Mouse (Mus musculus) liver, embryonic 16.5 days (tissue): ENCODE results near the gene Tbc1d19. TPM values are rescaled to one million over a fixed set of nuclear protein-coding genes. Genes with fewer than 3 reads are reported as not detected.

Experiments used
- ATAC-seq: fragments of 200-750 bp; cut with Nextera tagmentation; 2 replicates; pipeline ENCODE4 v1.8.0; 2017; ENCODE audit warnings: low read depth, mild to moderate bottlenecking, moderate number of reproducible peaks, moderate library complexity
- H3K27ac ChIP-seq: fragments of 300-500 bp; sonication (generic); 2 replicates; pipeline ENCODE4 v1.5.1; 2014; ENCODE audit warnings: mild to moderate bottlenecking, low read length
- H3K27me3 ChIP-seq: fragments of 300-500 bp; sonication (generic); 2 replicates; pipeline ENCODE4 v1.6.1; 2014; ENCODE audit warnings: low read depth, low read length, mixed read lengths; ENCODE audit not compliant: control insufficient read depth, insufficient read depth
- H3K36me3 ChIP-seq: fragments of 300-500 bp; sonication (generic); 2 replicates; pipeline ENCODE4 v1.6.1; 2014; ENCODE audit warnings: mild to moderate bottlenecking; ENCODE audit not compliant: control insufficient read depth, insufficient read depth
- H3K4me1 ChIP-seq: fragments of 300-500 bp; sonication (generic); 2 replicates; pipeline ENCODE4 v1.6.1; 2014; ENCODE audit warnings: low read depth, low read length, mixed read lengths; ENCODE audit not compliant: control insufficient read depth
- H3K4me2 ChIP-seq: fragments of 300-500 bp; sonication (generic); 2 replicates; pipeline ENCODE4 v1.6.1; 2014; ENCODE audit warnings: low read depth, low read length, mixed read lengths
- H3K4me3 ChIP-seq: fragments of 300-500 bp; sonication (generic); 2 replicates; pipeline ENCODE4 v1.5.1; 2014; ENCODE audit warnings: low read depth, mild to moderate bottlenecking, low read length
- H3K9ac ChIP-seq: fragments of 300-500 bp; sonication (generic); 2 replicates; pipeline ENCODE4 v1.6.1; 2014; ENCODE audit warnings: low read depth, low read length
- H3K9me3 ChIP-seq: fragments of 300-500 bp; sonication (generic); replicated peaks from 2 replicates; pipeline ENCODE4 v1.6.1; 2016; ENCODE audit warnings: low read length; ENCODE audit not compliant: control insufficient read depth
- WGBS: fragments of 180-500 bp; shearing (Covaris S2); extraction: QIAGEN DNeasy Blood & Tissue Kit; methylation state at CpG from one replicate; pipeline ENCODE4 v1.1.7; 2014; ENCODE audit not compliant: insufficient replicate concordance; 5-methylcytosine and 5-hydroxymethylcytosine counted together
- polyA plus RNA-seq: library from polyadenylated mRNA; unstranded; fragments of >200 nt; fragmentation: Nextera tagmentation; extraction: Ambion mirVana; gene quantifications from 2 replicates; pipeline ENCODE4 v1.2.1, GENCODE M21; 2015

Gene Tbc1d19
- 4.0 and 4.1 TPM in 2 replicates for polyA plus RNA-seq

DNA sequence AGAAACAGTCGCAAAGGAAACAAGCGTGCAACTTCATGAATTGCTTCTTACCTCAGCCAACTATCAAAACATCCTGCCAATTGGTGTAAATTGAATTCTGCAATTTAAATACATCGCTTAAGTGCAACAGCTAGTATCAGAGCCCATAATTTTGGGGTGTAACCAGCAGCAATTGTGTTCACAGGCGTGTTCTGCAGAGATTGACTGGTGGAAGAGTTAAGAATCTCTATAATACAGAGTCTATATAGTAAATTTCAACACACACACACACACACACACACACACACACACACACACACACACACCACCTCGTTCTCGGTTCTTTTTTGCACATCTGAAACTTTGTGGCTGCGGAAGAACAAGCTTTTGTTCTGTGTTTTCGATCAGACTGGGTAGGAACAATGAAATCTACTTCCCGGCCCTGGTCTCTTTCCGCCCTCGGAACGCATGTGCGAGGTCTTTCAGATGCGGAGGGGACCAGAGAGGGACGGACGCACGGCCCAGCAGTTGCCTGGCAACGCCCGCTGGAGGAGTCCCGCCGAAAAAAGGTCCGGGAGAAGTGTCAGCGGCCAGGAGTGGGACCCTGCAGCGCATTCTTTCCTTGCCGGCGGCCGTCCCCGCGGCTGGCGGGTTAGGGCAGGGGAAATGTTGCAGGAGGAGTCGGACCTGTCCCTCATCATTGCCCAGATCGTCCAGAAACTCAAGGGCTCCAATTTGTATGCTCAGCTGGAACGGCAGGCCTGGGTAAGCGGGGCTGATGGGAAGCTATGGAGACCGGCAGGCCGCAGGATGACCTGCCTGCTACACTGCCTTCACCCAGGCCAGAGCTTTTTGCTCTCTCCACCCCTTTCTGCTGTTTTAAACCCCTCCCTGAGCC, at the start of gene Tbc1d19:
Gene Tbc1d19, plus strand, starts transcription at position 492 of the 877 bp plus-strand sequence.
- Histone ChIP-seq H3K4me3 (peak within 1 kb of the TSS; percentile 61), H3K27ac (no peak within 1 kb of the TSS), H3K36me3 (no peaks in the 10 kb centered on the region), H3K4me1 (peaks cover 3% of the 10 kb centered on the region; the same call in 1 of the 2 replicates), H3K9me3 (no peaks in the 10 kb centered on the region), H3K27me3 (no peaks in the 10 kb centered on the region), H3K9ac (peak within 1 kb of the TSS; percentile 35), H3K4me2 (peak within 1 kb of the TSS; percentile 63)
- ATAC-seq = peak; percentile 92
- WGBS = 6% methylated on average over 36 of the region's 36 CpGs

DNA sequence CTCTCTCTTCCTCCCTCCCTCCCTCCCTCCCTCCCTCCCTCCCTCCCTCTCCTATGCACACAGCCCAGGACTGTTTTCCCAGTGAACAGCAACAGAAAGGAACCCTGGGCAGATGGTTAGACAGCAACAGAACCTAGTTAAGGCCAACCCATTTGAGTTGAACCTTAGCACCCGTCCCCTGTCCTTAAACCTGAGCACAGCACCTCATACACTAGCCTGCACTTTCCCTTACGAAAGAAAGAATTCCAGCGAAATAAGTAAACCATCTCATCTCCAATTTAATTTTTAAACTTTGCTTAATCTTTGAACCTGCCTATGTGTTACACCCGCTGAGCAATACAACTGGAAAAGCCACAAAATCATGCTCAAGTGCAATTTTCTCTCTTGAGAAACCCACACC, 49.5 kb upstream of the Tbc1d19 start:
- H3K4me3 ChIP-seq = no peak overlapping the region
- no peak overlapping the region for H3K9ac ChIP-seq
- no peaks in the 10 kb centered on the region for H3K36me3 ChIP-seq
- no peaks in the 10 kb centered on the region for H3K9me3 ChIP-seq
- 57% methylated on average over 4 of the region's 4 CpGs for WGBS
- no peaks in the 10 kb centered on the region for H3K27me3 ChIP-seq
- H3K27ac ChIP-seq = no peak overlapping the region
- no peak overlapping the region for H3K4me2 ChIP-seq
- no peak for ATAC-seq
- H3K4me1 ChIP-seq = no peaks in the 10 kb centered on the region

DNA sequence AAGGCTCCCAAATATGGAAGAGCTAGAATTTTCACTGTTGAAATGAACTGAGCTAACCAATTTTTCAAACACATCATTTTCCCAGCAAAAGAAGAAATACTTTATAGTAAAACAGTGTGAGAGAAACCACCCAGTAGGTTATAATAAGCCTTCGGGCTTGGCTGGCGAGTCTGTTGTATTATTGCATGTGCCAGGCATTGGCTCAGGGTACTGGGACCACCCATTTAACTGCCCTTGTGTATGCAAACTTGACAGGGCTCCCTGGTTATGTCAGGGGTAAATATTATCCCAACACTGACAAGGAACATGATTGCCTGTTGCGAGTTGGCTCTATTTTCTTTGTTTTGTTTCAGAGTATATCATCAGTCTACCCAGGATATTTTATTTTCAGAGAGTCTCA, 48.5 kb upstream of the Tbc1d19 start:
- Histone ChIP-seq H3K4me3 (no peak overlapping the region), H3K36me3 (no peaks in the 10 kb centered on the region), H3K4me2 (no peak overlapping the region), H3K4me1 (no peaks in the 10 kb centered on the region), H3K27me3 (no peaks in the 10 kb centered on the region), H3K9ac (no peak overlapping the region), H3K9me3 (no peaks in the 10 kb centered on the region), H3K27ac (no peak overlapping the region)
- WGBS = 68% methylated on average over 3 of the region's 3 CpGs
- no peak for ATAC-seq

DNA sequence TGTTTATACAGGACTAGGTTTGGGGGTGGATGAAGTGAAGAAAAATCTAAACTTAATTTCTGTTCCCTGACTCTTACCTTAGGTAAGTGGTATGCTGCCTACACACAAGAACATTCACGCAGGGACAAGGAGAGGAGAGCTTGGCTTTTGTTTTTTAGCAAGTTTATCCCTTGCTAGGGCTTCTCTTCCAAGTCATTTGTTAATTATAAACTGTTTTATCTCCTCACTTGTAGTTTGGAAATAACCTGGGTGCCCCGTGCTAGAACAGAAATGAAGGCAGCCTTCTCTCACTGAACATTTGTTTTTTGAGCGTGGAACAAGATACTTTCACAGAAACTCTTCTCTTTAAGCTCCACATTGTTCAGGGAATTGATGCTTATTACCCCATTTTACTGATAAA, 48.1 kb upstream of the Tbc1d19 start:
- Histone ChIP-seq H3K36me3 (no peaks in the 10 kb centered on the region), H3K4me1 (no peaks in the 10 kb centered on the region), H3K9ac (no peak overlapping the region), H3K9me3 (no peaks in the 10 kb centered on the region), H3K27ac (no peak overlapping the region), H3K4me3 (no peak overlapping the region), H3K27me3 (no peaks in the 10 kb centered on the region), H3K4me2 (no peak overlapping the region)
- ATAC-seq = no peak
- WGBS = 55% methylated on average over 3 of the region's 3 CpGs

DNA sequence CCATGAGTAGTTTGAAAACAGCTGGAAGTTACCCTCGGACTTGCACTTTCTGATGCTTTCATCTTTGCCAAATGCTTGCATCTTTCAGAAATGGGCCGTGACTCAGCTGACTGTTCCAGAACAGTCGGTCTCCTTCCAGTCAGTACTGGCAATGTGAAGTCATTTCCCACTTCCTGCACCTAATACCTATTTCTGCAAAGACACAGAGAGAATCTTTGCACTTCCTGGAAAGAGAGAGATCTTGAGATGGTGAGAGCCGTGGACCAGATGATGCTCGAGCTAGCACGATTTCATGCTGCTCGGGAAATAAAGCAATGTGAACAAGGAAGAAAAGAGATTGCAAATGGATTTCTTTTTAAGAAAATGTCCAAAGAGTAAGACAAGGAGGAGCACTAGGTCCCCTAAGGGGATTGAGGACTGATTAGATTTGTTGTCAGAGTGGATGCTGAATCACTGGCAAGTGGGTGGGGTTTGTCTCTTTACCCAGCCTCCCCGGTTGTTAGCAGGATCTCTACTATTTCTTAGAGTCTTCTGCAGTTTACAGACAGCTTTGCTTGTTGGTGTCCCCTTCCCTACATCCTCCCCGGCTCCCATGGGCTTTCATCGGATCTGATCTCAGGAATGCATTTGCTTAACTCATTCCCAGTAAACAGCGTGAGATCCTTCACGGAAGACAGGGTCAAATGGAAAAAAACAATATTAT, 24.4 kb upstream of the Tbc1d19 start:
- H3K27me3 ChIP-seq = no peaks in the 10 kb centered on the region
- WGBS = 46% methylated on average over 12 of the region's 12 CpGs
- H3K4me2 ChIP-seq = no peak overlapping the region
- H3K9me3 ChIP-seq = no peaks in the 10 kb centered on the region
- no peaks in the 10 kb centered on the region for H3K4me1 ChIP-seq
- H3K27ac ChIP-seq = no peak overlapping the region
- H3K9ac ChIP-seq = no peak overlapping the region
- H3K36me3 ChIP-seq = no peaks in the 10 kb centered on the region
- H3K4me3 ChIP-seq = no peak overlapping the region
- no peak for ATAC-seq

DNA sequence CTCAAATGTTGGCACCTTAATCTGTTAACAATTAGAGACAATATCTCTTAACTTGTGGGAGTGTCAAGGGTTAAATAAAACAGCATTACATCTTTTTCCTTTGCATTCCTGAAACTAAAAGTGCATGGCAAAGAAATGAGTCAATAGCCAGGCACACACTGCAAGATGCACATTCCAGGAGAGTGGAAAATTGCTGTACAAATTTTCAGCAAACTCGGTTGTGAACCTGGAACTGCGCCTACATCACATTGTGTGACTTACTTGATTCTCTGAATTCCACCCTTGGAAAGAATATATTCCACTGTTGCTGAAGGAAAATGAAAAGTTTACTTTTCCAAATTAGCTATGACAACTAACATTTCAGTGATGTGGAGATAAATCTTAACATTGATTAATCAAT, 8.0 kb upstream of the Tbc1d19 start:
- H3K36me3 ChIP-seq = no peaks in the 10 kb centered on the region
- H3K9me3 ChIP-seq = no peaks in the 10 kb centered on the region
- H3K27ac ChIP-seq = no peak overlapping the region
- no peaks in the 10 kb centered on the region for H3K4me1 ChIP-seq
- WGBS = 53% methylated on average over 2 of the region's 2 CpGs
- no peaks in the 10 kb centered on the region for H3K27me3 ChIP-seq
- no peak overlapping the region for H3K4me3 ChIP-seq
- no peak overlapping the region for H3K4me2 ChIP-seq
- no peak overlapping the region for H3K9ac ChIP-seq
- ATAC-seq = no peak

DNA sequence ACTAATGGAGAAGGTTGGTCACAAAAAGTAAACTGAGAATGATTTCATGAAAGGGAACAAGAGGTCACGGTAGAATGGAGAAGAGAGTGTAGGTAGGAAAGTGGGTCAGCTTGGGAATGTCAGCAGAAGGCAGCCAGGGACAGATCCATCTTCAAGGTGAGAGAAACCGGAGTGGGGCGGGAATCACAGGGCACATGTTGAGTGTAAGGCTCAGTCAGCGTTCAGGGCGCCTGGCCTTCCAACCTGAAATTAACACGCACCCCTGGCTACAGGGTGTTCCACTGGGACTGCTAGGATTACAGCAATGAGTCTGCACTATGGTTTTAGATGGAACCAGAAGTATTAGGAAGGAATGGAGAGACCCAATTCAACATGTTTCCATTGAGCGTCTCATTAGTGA, 10.3 kb downstream of the Tbc1d19 start:
- H3K27me3 ChIP-seq = no peaks in the 10 kb centered on the region
- 78% methylated on average over 7 of the region's 7 CpGs for WGBS

DNA sequence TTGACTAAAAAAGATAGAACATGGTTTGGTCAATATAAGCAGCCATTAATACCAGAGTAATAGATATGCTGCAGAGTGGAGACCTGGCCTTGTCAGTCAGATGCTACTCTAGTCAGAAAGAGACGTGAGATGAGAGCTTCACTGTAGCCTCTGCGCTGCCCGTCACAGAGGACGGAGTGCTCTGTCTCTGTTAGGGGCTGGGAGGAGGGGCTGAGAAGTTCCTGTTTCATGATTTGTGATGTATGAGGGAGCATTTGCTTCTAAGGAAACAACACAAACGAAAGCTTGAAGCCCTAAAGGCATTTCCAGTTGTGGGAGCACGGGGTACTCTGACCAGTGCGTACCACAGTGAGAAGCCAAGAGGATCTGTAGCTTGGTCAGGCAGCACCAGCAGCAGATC, 16.5 kb downstream of the Tbc1d19 start:
- Histone ChIP-seq H3K36me3 (no peaks in the 10 kb centered on the region), H3K27me3 (no peaks in the 10 kb centered on the region), H3K4me3 (no peak overlapping the region), H3K9me3 (no peaks in the 10 kb centered on the region), H3K4me2 (no peak overlapping the region), H3K27ac (no peak overlapping the region), H3K9ac (no peak overlapping the region), H3K4me1 (no peaks in the 10 kb centered on the region)
- ATAC-seq = no peak
- WGBS = 35% methylated on average over 7 of the region's 7 CpGs

More for the DNA sequence above, 10.3 kb downstream of the Tbc1d19 start:
- no peak overlapping the region for H3K4me3 ChIP-seq
- no peak overlapping the region for H3K4me2 ChIP-seq
- no peak overlapping the region for H3K27ac ChIP-seq
- ATAC-seq = no peak
- H3K9me3 ChIP-seq = no peaks in the 10 kb centered on the region
- no peaks in the 10 kb centered on the region for H3K36me3 ChIP-seq
- H3K9ac ChIP-seq = no peak overlapping the region
- no peaks in the 10 kb centered on the region for H3K4me1 ChIP-seq

DNA sequence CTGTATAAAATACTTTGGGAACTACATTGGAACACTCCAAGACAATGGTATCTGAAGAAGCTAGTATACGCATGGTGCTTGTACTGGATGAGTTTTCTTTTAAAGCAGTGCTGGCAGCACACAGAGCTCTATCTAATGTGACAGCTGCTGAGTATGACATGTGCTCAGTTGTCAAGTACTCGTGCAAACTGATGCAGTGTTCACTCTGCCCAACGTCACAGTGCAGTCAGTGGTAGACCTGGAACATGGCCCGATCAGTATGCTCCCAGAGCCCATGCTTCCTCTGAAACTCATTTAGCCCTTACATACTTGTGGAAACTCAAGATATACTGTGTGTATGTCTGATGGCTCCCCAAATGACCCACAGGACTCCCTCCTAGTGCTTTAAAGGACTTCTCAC, 25.1 kb downstream of the Tbc1d19 start:
- H3K27me3 ChIP-seq = no peaks in the 10 kb centered on the region
- no peak overlapping the region for H3K9ac ChIP-seq
- ATAC-seq = no peak
- no peaks in the 10 kb centered on the region for H3K4me1 ChIP-seq
- H3K9me3 ChIP-seq = no peaks in the 10 kb centered on the region
- H3K4me3 ChIP-seq = no peak overlapping the region
- no peaks in the 10 kb centered on the region for H3K36me3 ChIP-seq
- H3K4me2 ChIP-seq = no peak overlapping the region
- 63% methylated on average over 4 of the region's 4 CpGs for WGBS
- no peak overlapping the region for H3K27ac ChIP-seq
